Mouse (Mus musculus): ENCODE measurements around the gene Slc43a2.

Gene Slc43a2

GRCm38 (mm10) chr11:75531469-75532242 is at the start of gene Slc43a2:
Slc43a2 (plus strand) TSS chr11:75531694.
- peak; percentile 95 to 98 for DNase-seq

GRCm38 (mm10) chr11:75486192-75486591 is 45.3 kb upstream of the Slc43a2 start:
- no peak for DNase-seq

GRCm38 (mm10) chr11:75486601-75487285 is 44.8 kb upstream of the Slc43a2 start, which contains the start of gene Prpf8:
Prpf8 (plus strand) TSS chr11:75486816.
- peak; percentile 97 to 98 for DNase-seq

GRCm38 (mm10) chr11:75487496-75487895 is 44.0 kb upstream of the Slc43a2 start:
- DNase-seq, result no peak

- DNase-seq, result no peak
Measured at GRCm38 (mm10) chr11:75494296-75495049, 37.0 kb upstream of the Slc43a2 start.

GRCm38 (mm10) chr11:75498126-75498525 is 33.4 kb upstream of the Slc43a2 start:
- DNase-seq, result no peak

GRCm38 (mm10) chr11:75508162-75508561 is 23.3 kb upstream of the Slc43a2 start:
- no peak for DNase-seq

- no peak for DNase-seq
Measured at GRCm38 (mm10) chr11:75508904-75509303, 22.6 kb upstream of the Slc43a2 start.

- DNase-seq, result peak; percentile 83 to 88
Measured at GRCm38 (mm10) chr11:75509741-75510626, 21.5 kb upstream of the Slc43a2 start, which contains the start of gene Rilp. Rilp (plus strand) TSS chr11:75510094.

- peak; percentile 94 to 96 for DNase-seq
Measured at GRCm38 (mm10) chr11:75510627-75510993, 20.9 kb upstream of the Slc43a2 start.

- peak; percentile 70 to 71 for DNase-seq
Measured at GRCm38 (mm10) chr11:75511213-75511612, 20.3 kb upstream of the Slc43a2 start.

GRCm38 (mm10) chr11:75512301-75513018 is 19.0 kb upstream of the Slc43a2 start:
- DNase-seq, result no peak

- peak; percentile 74 to 82 for DNase-seq
Measured at GRCm38 (mm10) chr11:75513336-75513735, 18.2 kb upstream of the Slc43a2 start, which contains the start of gene Scarf1. Scarf1 (plus strand) TSS chr11:75513540.

GRCm38 (mm10) chr11:75515186-75515585 is 16.3 kb upstream of the Slc43a2 start:
- no peak for DNase-seq

- DNase-seq, result no peak
Measured at GRCm38 (mm10) chr11:75519834-75520633, 11.5 kb upstream of the Slc43a2 start.

GRCm38 (mm10) chr11:75521609-75522008 is 9.9 kb upstream of the Slc43a2 start:
- DNase-seq, result no peak

GRCm38 (mm10) chr11:75522793-75523192 is 8.7 kb upstream of the Slc43a2 start:
- DNase-seq, result no peak

- DNase-seq, result no peak
Measured at GRCm38 (mm10) chr11:75525531-75526125, 5.9 kb upstream of the Slc43a2 start.

- DNase-seq, result no peak
Measured at GRCm38 (mm10) chr11:75526943-75527342, 4.6 kb upstream of the Slc43a2 start.

- no peak for DNase-seq
Measured at GRCm38 (mm10) chr11:75529771-75530170, 1.7 kb upstream of the Slc43a2 start.
